Mouse (Mus musculus) liver, embryonic 11.5 days (tissue): ENCODE measurements around the gene Gm21981. TPM values are rescaled to one million over a fixed set of nuclear protein-coding genes. Genes with fewer than 3 reads are reported as not detected.

Source experiments
- ATAC-seq: fragments of 200-750 bp; cut with Nextera tagmentation; replicated peaks from 2 replicates; pipeline ENCODE4 v1.8.0; 2017; ENCODE audit warnings: moderate number of reproducible peaks, mild to moderate bottlenecking, moderate TSS enrichment, moderate library complexity; ENCODE audit not compliant: low FRiP score
- DNase-seq: peaks from one replicate; pipeline ENCODE4 v3.0.0-alpha.2; 2017; ENCODE audit warnings: low spot score
- H3K27ac ChIP-seq: fragments of 300-500 bp; sonication (generic); 2 replicates; pipeline ENCODE4 v1.5.1; 2014; ENCODE audit warnings: mild to moderate bottlenecking, low read depth, low read length, control low read depth
- H3K27me3 ChIP-seq: fragments of 300-500 bp; sonication (generic); replicated peaks from 2 replicates; pipeline ENCODE4 v1.6.1; 2014; ENCODE audit warnings: low read length, mixed read lengths; ENCODE audit not compliant: control insufficient read depth, insufficient read depth
- H3K36me3 ChIP-seq: fragments of 300-500 bp; sonication (generic); 2 replicates; pipeline ENCODE4 v1.6.1; 2014; ENCODE audit warnings: mild to moderate bottlenecking, low read length, moderate library complexity, mixed read lengths; ENCODE audit not compliant: control insufficient read depth, insufficient read depth
- H3K4me1 ChIP-seq: fragments of 300-500 bp; sonication (generic); replicated peaks from 2 replicates; pipeline ENCODE4 v1.6.1; 2014; ENCODE audit warnings: low read length, mixed read lengths; ENCODE audit not compliant: control insufficient read depth, insufficient read depth
- H3K4me2 ChIP-seq: fragments of 300-500 bp; sonication (generic); 2 replicates; pipeline ENCODE4 v1.6.1; 2014; ENCODE audit warnings: mild to moderate bottlenecking, control low read depth, moderate library complexity
- H3K4me3 ChIP-seq: fragments of 300-500 bp; sonication (generic); 2 replicates; pipeline ENCODE4 v1.5.1; 2014; ENCODE audit warnings: low read depth, low read length, control low read depth
- H3K9ac ChIP-seq: fragments of 300-500 bp; sonication (generic); 2 replicates; pipeline ENCODE4 v1.6.1; 2014; ENCODE audit warnings: low read depth, low read length, control low read depth
- H3K9me3 ChIP-seq: fragments of 300-500 bp; sonication (generic); 2 replicates; pipeline ENCODE4 v1.6.1; 2016; ENCODE audit warnings: low read length, inconsistent platforms, mixed read lengths; ENCODE audit not compliant: control insufficient read depth
- WGBS: fragments of 180-500 bp; shearing (Covaris S2); extraction: QIAGEN DNeasy Blood & Tissue Kit; methylation state at CpG from one replicate; pipeline ENCODE4 v1.1.7; 2014; 5-methylcytosine and 5-hydroxymethylcytosine counted together
- polyA plus RNA-seq: library from polyadenylated mRNA; unstranded; fragments of >200 nt; fragmentation: Nextera tagmentation; extraction: Ambion mirVana; gene quantifications from 2 replicates; pipeline ENCODE4 v1.2.1, GENCODE M21; 2014

The Gm21981 gene
- polyA plus RNA-seq, 1 experiment from 2014 or later, result 0.49 TPM

- Histone ChIP-seq H3K4me2 (no peak overlapping the region), H3K4me1 (peaks cover 18% of the 10 kb centered on the region), H3K27me3 (peaks cover 5% of the 10 kb centered on the region), H3K9me3 (no peaks in the 10 kb centered on the region), H3K4me3 (no peak overlapping the region), H3K27ac (no peak overlapping the region), H3K36me3 (no peaks in the 10 kb centered on the region), H3K9ac (no peak overlapping the region)
- WGBS, result 78% methylated on average over 14 of the region's 14 CpGs
- ATAC-seq (no peak), DNase-seq (no peak)
These were observed 41.4 kb upstream of the Gm21981 start for GRCm38 (mm10) chr17:47735553-47736100.

GRCm38 (mm10) chr17:47730633-47731575 lies 36.6 kb upstream of the Gm21981 start:
- no peaks in the 10 kb centered on the region for H3K27me3 ChIP-seq
- H3K4me1 ChIP-seq, result no peaks in the 10 kb centered on the region
- no peak for ATAC-seq
- 61% methylated on average over 24 of the region's 24 CpGs for WGBS
- H3K9ac ChIP-seq, result no peak overlapping the region
- no peak for DNase-seq
- no peaks in the 10 kb centered on the region for H3K36me3 ChIP-seq
- no peak overlapping the region for H3K4me2 ChIP-seq
- H3K9me3 ChIP-seq, result no peaks in the 10 kb centered on the region
- H3K27ac ChIP-seq, result no peak overlapping the region
- no peak overlapping the region for H3K4me3 ChIP-seq

- 0 out of 2 replicates have a peak, but pooled peaks cover 3% of the 10 kb centered on the region for H3K27me3 ChIP-seq
- no peak within 1 kb of the TSS for H3K4me2 ChIP-seq
- ATAC-seq, result no peak
These were observed 32.3 kb upstream of the Gm21981 start, which contains the start of gene Pgc for GRCm38 (mm10) chr17:47726566-47726965. Gene Pgc, plus strand, starts transcription at chr17:47726842.

GRCm38 (mm10) chr17:47721183-47721582 lies 26.9 kb upstream of the Gm21981 start:
- no peak overlapping the region for H3K4me2 ChIP-seq
- H3K4me3 ChIP-seq, result no peak overlapping the region
- WGBS, result 52% methylated on average over 4 of the region's 4 CpGs
- no peak overlapping the region for H3K27ac ChIP-seq
- H3K36me3 ChIP-seq, result no peaks in the 10 kb centered on the region
- 0 out of 2 replicates have a peak, but pooled peaks cover 3% of the 10 kb centered on the region for H3K27me3 ChIP-seq
- no peaks in the 10 kb centered on the region for H3K4me1 ChIP-seq
- no peak overlapping the region for H3K9ac ChIP-seq
- no peaks in the 10 kb centered on the region for H3K9me3 ChIP-seq
- no peak for ATAC-seq
- DNase-seq, result no peak

More at GRCm38 (mm10) chr17:47726566-47726965, 32.3 kb upstream of the Gm21981 start, which contains the start of gene Pgc:
- H3K4me1 ChIP-seq, result no peaks in the 10 kb centered on the region
- H3K9ac ChIP-seq, result no peak within 1 kb of the TSS
- DNase-seq, result no peak
- WGBS, result 69% methylated on average over 11 of the region's 11 CpGs
- H3K27ac ChIP-seq, result no peak within 1 kb of the TSS
- no peaks in the 10 kb centered on the region for H3K9me3 ChIP-seq
- no peaks in the 10 kb centered on the region for H3K36me3 ChIP-seq
- no peak within 1 kb of the TSS for H3K4me3 ChIP-seq

GRCm38 (mm10) chr17:47715037-47715436 lies 20.8 kb upstream of the Gm21981 start:
- H3K9me3 ChIP-seq, result no peaks in the 10 kb centered on the region
- no peak for ATAC-seq
- H3K9ac ChIP-seq, result no peak overlapping the region
- no peak overlapping the region for H3K27ac ChIP-seq
- no peaks in the 10 kb centered on the region for H3K4me1 ChIP-seq
- no peak overlapping the region for H3K4me2 ChIP-seq
- H3K4me3 ChIP-seq, result no peak overlapping the region
- no peaks in the 10 kb centered on the region for H3K36me3 ChIP-seq
- no peak for DNase-seq
- 36% methylated on average over 3 of the region's 3 CpGs for WGBS
- H3K27me3 ChIP-seq, result no peaks in the 10 kb centered on the region; the same call in 1 of the 2 replicates

GRCm38 (mm10) chr17:47712889-47713571 lies 18.8 kb upstream of the Gm21981 start:
- WGBS, result 52% methylated on average over 22 of the region's 22 CpGs
- no peaks in the 10 kb centered on the region for H3K36me3 ChIP-seq
- no peak overlapping the region for H3K4me3 ChIP-seq
- H3K4me1 ChIP-seq, result no peaks in the 10 kb centered on the region
- no peak overlapping the region for H3K4me2 ChIP-seq
- no peak overlapping the region for H3K9ac ChIP-seq
- peaks cover 2% of the 10 kb centered on the region; the same call in 1 of the 2 replicates for H3K27me3 ChIP-seq
- DNase-seq (no peak), ATAC-seq (no peak)
- H3K27ac ChIP-seq, result no peak overlapping the region
- no peaks in the 10 kb centered on the region for H3K9me3 ChIP-seq

- H3K9ac ChIP-seq, result no peak overlapping the region
- H3K9me3 ChIP-seq, result no peaks in the 10 kb centered on the region
- DNase-seq (no peak), ATAC-seq (0 out of 2 replicates have a peak, but pooled peaks have one; percentile 36)
- H3K27ac ChIP-seq, result peak overlapping the region; percentile 30; the same call in 1 of the 2 replicates
- H3K4me1 ChIP-seq, result no peaks in the 10 kb centered on the region
- WGBS, result 37% methylated on average over 6 of the region's 6 CpGs
- peaks cover 8% of the 10 kb centered on the region for H3K27me3 ChIP-seq
- H3K4me3 ChIP-seq, result no peak overlapping the region
- H3K4me2 ChIP-seq, result no peak overlapping the region
- no peaks in the 10 kb centered on the region for H3K36me3 ChIP-seq
These were observed 17.6 kb upstream of the Gm21981 start for GRCm38 (mm10) chr17:47711883-47712282.

- 40% methylated on average over 3 of the region's 3 CpGs for WGBS
- no peak for DNase-seq
- peaks cover 16% of the 10 kb centered on the region for H3K27me3 ChIP-seq
These were observed 15.8 kb upstream of the Gm21981 start for GRCm38 (mm10) chr17:47710036-47710435.

More at GRCm38 (mm10) chr17:47710036-47710435, 15.8 kb upstream of the Gm21981 start:
- no peak overlapping the region for H3K9ac ChIP-seq
- no peak overlapping the region for H3K4me3 ChIP-seq
- H3K36me3 ChIP-seq, result no peaks in the 10 kb centered on the region
- H3K4me2 ChIP-seq, result no peak overlapping the region
- no peak for ATAC-seq
- H3K27ac ChIP-seq, result no peak overlapping the region
- H3K9me3 ChIP-seq, result no peaks in the 10 kb centered on the region
- H3K4me1 ChIP-seq, result no peaks in the 10 kb centered on the region
